Mouse (Mus musculus) forelimb bud, embryonic 11.5 days (tissue): ENCODE data around the gene Rnf181.

Source experiments
- DNase-seq: peaks from one replicate; pipeline ENCODE4 v3.0.0-alpha.2; 2012; ENCODE audit warnings: low read depth, low spot score

The Rnf181 gene

DNA sequence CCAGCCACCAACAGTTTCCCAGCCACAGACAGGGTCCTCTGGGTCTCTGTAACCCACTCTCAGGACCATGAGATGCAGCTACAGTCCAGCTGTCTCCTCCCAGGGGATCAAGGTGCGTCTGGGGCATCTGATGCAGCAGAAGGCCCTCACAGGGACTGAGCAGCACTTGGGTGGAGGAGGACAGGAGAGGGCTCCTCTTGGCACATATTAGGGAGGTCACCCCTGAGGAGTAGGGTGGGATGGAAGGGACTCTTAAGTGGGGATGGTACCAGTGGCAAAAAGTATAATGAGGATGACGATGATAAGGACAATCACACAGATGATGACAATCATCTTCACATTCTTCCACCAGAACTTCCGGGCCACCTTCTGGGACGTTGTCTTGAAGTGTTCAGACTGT is 18.5 kb upstream of the Rnf181 start:
- no peak for DNase-seq

DNA sequence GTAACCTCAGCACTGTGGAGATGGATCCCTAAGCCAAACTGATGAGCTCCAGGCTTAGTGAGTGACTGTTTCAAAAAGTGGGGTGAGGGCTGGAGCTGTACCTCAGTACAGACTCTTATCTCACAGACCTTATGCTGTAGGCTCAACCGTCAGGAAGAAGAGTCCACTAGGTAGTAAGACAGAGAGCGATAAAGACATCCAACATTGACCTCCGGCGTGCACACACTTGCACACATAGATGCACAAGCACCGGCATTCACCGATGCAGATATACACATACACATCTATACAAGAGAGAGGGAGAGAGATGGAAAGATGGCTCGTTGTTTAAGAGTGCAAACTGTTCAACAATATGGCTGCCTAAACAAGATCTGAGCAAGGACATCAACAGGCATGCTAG is 17.2 kb upstream of the Rnf181 start:
- no peak for DNase-seq

DNA sequence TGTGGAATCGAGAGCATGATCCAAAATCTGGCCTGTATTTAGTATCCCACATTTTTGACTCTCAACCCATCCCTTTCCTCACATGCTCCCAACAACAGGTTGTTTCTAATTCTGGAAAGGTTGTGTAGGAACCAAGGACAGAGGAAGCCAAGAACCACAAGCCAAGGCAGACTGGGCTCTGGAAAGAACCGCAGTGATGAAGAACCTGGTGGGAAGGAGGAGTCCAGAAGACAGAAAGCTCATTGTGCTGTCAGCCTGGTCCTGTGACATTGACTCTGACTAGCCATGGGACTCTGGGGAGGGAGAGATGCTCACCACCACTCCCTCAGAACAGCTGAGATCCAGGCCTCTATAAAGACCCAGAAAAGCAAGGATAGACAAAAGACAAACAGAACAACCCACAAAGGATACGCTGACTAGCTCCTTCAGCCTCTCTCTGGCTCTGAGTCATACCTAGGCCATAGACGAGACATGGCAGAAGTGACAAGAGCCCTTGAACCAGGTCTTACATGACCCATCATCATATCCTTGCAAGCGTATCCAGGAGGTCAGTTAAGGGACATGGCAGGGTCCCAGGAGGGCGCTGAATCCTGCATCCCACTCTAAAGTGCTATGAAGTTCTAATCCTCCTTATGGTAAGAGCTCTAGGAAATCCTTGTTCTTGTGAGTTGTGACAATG is 16.5 kb upstream of the Rnf181 start:
- DNase-seq, result no peak

DNA sequence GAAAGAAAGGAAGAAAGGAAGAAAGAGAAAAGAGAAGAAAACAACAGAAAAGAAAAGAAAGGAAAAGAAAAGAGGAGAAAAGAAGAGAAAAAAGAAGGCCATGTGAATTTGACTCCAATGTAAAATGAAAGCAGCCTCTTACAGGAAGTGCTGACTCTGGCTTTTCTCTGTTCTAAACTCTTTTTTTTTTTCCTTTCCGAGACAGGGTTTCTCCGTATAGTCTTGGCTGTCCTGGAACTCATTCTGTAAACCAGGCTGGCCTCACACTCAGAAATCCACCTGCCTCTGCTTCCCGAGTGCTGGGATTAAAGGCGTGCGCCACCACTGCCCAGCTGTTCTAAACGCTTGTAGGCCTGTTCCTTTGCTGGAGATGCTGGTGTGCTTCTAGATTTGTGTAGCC is 15.7 kb upstream of the Rnf181 start:
- no peak for DNase-seq

DNA sequence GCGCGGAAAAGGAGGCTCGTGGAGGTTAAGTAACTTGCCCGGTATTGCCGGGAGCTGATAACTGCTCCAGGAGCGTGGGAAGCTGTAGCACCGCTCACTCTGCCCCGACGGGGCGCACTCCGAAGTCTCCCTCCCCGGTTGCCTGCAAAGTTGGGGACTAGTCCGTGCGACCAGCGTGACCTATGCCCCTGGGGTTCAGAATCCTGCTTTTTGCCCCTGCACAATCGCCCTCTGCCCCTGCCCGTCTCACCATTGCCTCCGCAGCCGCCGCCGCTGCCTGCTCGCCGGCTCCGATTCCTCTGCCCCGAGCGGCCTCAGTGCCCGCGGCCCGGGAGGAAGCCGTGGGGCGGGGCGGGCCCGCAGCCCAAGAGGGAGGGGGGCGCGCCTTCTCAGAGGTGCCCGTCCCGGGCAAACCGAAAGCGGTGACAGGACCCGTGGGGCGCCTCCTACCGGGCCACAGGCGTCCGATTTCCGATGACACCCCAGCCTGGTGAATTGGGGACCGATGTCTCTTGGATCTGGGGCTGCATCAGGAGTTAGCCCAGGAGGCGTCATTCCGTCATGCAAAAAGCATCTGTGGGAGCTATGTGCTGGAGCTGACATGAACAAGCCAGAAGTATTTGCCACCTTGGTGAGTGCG is 13.5 kb upstream of the Rnf181 start, which contains the start of gene Vamp5:
Vamp5 (minus strand) TSS at position 338 of the 640 bp plus-strand sequence.
- peak; percentile 46 for DNase-seq

DNA sequence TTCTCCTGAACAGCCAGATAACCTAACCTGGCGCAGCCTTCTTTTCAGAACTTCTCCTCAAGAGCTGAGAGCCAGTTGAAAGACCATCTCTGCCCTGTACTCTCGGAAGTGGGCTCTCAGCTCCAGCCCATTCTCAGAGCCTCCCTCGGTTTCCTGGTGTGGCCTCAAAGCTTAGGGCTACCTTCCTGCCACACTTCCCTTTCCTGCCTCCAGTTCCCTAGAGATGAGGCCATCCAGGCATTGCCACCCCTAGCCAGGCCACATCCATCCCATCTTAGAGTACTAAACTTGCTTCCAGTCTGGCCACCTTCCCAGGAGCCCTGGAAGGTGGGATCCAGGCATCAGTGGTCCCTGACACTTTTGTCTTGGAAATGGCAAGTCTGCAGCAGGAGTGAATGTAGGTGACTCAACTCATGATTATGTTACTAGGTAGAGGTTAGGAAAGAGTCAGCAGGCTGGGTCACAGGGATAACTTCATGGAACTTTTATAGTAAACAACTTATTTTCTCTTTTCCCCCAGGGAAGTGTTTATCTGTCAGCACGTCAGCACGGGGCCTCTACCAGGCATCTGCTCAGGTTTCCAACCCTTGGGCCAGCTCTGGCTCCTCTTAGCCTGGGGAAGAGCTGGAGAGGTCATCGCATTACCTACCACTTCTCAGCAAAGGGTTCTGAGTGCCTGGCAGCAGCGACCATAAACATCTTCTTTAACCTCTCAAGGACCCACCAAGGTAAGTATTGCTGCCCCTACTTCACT is 12.8 kb upstream of the Rnf181 start:
- no peak for DNase-seq

DNA sequence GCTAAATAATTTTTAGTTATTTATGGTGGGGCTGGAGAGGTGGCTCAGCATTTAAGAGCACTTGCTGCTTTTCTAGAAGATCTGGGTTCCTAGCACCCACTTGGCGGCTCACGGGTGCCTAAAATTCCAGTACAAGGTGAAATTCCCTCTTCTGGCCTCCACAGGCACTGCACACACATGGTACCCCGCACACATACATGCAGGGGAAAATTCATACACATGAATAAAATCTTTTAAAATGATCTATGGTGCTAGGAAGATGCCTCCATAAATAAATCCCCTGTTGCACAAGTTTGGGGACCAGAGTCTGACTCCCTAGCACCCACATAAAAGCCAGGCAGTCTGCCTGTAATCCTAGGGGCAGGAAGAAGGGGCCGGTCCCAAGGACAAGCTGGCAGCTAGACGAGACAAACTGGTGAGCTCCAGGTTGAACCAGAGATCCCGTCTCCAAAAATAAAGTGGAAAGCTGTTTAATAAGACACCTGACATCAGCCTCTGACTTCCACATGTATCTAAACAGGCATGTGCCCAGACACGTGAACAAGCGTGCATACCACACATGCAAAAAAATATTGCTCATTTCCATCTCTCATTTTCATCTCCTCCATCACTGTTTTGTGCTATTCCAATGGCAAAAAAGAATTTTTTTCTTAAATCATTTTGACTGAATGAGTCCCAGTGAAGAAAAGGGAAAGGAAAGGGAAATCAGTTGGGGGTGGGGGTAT is 11.9 kb upstream of the Rnf181 start:
- DNase-seq, result no peak

DNA sequence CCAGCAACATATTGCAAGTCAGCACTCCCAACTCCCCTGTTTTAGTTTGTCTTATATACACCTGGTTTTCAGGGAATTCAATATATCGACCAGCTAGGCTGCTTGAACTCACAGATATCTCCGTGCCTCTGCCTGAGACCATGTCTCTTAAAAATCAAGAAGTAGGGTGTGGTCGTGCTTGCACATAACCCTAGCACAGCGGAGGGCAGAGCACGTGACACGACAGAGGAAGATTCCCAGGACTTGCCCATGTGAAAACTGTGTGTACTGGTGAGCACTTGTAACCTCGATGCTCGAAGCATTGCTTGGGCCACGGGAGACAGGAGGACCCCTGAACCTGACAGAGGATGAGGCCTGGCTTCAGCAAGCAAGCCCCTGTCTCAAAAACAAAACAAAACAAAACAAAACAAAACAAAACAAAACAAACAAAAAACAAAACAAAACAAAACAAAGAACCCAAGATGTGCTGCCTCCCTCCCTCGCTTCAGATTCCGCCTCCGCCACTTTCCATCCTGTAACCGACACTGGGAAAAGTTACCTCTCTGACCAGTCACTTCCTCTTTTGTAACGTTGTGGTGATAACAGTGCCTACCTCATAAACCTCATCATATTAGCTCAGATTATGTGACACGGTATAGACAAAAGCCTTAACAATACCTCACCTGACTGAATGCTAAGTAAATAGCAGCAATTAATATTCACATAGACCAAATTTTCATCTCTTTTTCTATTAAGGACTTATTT is 8.2 kb upstream of the Rnf181 start:
- no peak for DNase-seq

DNA sequence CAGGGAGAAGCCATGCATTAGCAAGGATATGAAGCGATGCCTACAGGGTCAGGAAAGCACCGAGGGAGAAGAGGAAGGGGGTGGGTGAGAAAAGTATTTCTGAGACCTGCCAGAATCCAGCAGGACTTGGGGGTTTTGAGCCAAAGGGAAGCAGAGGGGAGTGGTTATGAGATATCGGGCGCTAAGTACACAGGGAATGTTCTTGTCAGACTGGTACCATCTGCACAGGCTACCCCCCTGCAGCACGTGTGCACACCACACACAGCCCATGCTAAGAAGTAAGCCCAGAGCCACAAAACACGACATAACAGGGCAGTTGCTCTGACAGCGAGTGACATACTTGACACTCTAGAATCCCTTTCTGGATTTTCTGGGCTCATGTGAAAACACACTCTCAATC is 7.5 kb upstream of the Rnf181 start:
- DNase-seq, result no peak

DNA sequence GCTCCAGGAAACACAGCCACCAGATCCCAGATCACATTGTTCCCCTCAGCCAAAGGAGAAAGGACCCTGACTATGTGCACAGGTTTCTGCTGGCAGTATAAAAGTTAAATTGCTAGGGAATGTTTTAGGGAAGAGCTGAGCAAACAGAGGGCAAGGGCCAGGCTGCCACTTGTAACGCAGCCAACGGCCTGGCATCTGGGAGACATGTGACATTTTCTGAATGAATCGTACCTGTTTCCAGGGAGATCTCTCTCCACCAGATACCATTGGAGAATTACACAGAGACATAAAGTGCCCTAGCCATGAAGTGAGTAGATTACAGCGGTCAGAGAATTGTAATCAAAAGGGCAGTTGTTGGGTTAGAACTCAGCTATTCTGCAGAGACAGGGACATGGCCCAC is 6.4 kb upstream of the Rnf181 start:
- no peak for DNase-seq

DNA sequence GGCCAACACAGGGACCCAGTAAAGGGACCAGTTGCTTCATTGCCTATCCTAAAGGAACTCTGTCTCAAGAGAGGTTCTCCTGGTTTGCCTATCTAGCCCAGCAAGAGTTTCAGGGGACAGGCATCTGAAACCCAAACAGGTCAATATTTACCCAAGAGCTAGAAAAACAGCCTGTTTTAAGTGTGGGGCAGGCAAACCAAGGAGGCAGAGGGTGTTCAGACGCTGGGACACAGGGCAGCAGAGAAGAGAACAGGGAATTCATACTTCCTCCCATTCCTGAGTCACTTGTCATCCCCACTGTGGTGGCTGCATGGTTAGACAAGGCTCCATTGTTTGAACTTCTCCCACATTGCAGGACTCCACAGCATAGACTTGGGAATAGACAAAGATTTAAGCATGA is 4.8 kb upstream of the Rnf181 start:
- no peak for DNase-seq

DNA sequence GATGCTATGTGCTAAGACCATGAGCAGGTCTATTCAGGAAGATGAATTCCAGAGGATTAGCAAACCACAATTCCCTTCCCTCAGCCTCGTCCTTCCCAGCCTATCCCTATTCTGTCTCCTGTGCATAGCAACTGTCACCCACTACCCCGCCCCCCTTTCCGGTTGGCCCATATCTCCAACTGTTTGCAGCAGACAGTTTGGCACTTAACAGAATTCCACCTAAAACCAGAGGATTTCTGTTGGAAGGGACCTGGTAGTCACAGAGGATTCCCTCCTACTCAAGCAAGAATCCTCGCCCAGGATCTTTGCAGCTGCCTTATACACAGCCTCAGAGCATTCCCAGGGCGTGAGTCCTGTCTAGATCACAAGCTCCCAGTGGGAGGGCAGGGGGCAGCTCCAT is 4.4 kb upstream of the Rnf181 start:
- DNase-seq, result no peak

DNA sequence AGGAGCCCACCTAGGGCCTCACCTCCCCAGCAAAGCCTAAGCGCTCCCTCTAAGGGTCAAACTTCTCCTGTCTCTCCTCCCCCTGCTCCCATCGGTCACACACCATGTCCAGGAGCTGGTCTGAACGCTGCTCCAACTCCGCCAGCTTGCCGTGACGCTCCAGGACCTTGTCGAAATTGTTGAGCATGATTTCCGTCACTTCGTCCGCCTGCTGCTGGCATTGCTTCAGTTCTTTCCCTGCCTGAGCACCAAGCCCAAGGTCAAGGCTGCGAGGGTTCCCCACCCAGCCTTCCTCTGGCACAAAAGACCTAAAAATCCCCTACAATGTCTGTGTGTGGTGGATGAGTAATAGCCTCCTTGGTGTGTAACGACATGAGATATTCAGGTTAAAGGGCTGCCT is 3.3 kb upstream of the Rnf181 start:
- no peak for DNase-seq

DNA sequence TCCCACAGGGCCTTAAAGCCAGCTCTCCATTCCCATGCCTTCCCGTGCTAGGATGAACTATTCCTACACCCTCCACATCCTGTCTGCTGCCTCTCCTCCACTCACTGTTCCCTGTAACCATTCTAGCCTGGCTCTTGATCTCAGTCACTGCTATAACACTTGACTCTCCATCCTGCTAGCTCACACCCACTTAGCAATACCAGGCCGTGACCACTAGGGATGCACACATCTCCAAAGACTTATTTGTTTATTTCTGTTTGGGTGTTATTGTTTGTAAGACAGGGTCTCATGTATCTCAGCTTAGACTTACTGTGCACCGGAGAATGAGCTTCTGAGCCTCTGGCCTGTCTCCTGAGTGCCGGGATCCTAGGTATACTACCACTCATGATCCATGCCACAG is 2.8 kb upstream of the Rnf181 start:
- DNase-seq, result no peak

DNA sequence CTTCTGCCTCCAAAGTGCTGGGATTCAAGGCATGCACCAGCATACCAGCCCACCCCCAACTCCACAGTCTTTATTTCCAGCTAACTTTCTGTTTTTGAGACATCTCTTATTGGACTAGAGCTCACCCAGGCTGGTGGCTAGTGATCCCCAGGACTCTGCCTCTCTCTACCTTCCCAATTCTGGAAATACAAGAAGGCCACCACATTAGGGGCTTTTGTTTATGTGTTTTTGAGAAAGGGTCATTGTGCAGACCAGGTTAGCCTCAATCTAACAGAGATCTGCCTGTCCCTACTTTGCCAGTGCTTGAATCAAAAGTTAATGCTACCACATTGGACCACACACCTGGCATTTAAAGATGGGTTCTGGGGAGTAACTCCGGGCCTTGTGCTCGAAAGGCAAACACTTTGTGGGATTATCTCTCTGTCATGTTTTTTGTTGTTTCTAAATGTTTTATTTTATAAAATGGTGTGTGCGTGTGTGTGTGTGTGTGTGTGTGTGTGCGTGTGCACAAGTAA is 761 bp upstream of the Rnf181 start:
- no peak for DNase-seq

DNA sequence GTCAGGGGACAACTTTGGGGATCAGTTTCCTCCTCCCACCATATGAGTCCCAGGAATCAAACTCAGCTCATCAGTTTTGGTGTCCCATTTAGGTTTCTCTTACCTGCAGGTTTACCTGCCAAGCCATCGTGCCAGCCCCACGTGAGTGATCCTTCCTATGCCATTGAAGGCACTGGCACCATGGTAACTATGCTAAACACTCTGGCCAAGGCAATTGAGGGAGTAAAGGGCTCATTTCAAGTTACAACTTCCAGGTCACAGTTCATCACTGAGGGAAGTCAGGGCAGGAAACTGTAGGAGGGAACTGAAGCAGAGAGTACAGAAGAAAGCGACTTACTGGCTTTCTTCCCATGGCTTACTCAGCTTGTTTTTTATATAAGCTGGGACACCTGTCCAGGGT is 452 bp downstream of the Rnf181 start:
- DNase-seq, result no peak

DNA sequence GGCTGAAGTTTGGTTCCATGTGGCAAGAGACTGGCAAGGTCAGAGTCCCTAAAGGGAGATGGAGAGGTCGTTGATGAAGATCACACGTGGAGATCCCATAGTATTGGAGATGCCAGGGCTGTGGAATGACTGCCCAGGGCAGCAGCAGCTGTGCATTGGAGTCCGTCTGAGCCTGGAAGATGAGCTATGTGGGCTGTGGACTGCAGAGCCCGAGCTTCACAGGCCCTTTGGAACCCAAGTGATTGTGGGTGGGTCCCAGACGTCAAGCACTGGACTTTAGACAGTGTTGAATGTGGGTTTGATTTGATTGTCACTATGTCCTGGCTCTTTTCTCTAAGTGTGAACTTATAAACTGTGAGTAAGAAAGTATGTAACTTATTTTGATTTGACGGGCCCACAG is 1.8 kb downstream of the Rnf181 start:
- no peak for DNase-seq

DNA sequence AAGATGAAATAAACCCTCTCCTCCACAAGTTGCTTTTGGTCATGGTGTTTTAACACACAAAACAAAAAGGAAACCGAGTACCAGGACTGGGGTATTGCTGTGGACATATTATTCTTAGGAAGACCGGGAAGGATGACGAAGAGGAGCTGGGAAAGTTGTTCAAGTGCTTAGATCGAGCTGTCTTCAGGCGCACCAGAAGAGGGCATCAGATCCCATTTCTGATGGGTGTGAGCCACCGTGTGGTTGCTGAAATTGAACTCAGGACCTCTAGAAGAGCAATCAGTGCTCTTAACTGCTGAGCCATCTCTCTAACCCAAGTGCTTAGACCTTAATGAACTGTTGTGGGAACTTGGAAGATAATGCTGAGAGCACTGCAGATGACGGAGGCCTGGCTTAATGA is 2.7 kb downstream of the Rnf181 start:
- DNase-seq, result no peak

DNA sequence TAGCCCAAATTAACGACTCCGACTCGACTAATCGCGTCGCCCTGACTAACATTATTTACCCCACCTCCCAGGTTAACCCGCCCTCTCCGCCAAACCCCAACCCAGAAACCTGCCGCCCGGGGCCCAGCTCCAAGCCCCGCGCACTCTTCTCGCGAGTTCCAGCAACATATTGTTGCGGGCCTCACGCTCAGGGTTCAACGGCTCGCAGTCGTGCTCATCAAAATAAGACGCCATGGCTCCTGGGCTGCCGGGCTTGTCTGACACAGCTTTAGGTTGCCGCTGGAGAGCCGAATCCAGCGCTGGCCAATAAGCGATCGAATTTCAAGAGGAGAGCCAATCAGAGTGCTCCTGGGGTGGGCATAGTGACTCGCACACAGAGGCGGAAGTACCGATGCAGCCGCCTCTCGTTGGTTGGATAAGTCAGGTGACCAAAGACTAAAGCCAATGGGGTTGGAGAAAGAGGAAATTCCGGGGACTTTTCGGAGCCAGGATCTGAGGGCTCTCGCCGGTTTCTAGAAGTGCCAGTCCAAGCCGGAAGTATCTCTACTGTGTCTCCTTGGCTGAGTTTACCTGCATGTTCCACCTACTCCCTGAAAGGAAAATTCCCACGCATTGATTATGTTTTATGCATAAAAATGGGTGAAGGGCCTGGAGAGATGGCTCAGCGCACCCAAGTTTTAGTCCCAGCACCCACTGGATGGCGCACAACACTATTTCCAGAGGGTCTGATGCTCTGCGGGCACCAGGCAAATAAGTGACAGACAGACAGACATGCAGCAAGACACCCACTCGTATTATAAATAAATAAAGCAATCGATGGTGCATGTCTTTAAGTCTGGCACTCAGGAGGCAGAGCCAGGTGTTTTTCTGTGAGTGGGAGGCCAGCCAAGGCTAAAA is 4.4 kb downstream of the Rnf181 start:
- peak; percentile 97 for DNase-seq

DNA sequence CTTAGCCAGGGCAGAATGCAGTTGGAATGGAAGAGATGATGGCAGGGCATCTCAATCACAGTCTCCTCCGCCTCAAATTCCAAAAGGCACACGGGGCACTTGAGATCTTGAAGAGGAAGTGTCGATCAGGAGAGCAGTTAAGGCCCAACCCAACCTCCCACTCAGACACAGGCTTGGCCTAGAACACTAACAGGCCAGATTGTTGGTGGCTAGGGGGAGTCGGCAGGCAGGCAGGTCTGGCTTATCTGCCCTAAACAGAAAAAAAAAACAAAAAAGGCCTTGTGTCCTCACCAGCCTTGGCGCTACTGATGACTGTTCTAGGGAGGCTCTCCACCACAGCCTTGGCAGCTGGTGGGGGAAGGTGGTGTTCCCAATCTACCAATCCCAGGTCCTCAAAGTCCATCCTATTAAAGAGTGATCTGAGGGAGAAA is 5.6 kb downstream of the Rnf181 start:
- DNase-seq, result no peak
